Mouse (Mus musculus) kidney, adult 2 months (tissue): ENCODE data around the gene Hhipl2. TPM values are rescaled to one million over a fixed set of nuclear protein-coding genes. Genes with fewer than 3 reads are reported as not detected.
"Not testable (repeated sequence)": the region's sequence is repeated elsewhere in the genome, so short reads cannot be mapped to it uniquely, and the experiment has no call there.

Experiments used
- DNase-seq: peaks from one replicate; pipeline ENCODE4 v3.0.0; 2021
- H3K27ac ChIP-seq: fragments of 200-500 bp; 2 replicates; pipeline ENCODE4 v1.5.1; 2012; ENCODE audit warnings: low read depth, low read length, control low read depth, inconsistent platforms; ENCODE audit not compliant: insufficient read depth
- H3K27me3 ChIP-seq: fragments of 200-500 bp; replicated peaks from 2 replicates; pipeline ENCODE4 v1.6.1; 2012; ENCODE audit warnings: mild to moderate bottlenecking, moderate library complexity, low read length, inconsistent platforms; ENCODE audit not compliant: control insufficient read depth, insufficient read depth
- H3K36me3 ChIP-seq: fragments of 200-500 bp; 2 replicates; pipeline ENCODE4 v1.6.1; 2012; ENCODE audit warnings: mild to moderate bottlenecking, moderate library complexity, low read length, inconsistent platforms; ENCODE audit not compliant: control insufficient read depth, insufficient read depth
- H3K4me1 ChIP-seq: fragments of 200-500 bp; 2 replicates; pipeline ENCODE4 v1.6.1; 2011; ENCODE audit warnings: low read length; ENCODE audit not compliant: control insufficient read depth, insufficient read depth
- H3K4me3 ChIP-seq: fragments of 200-500 bp; 2 replicates; pipeline ENCODE4 v1.5.1; 2011; ENCODE audit warnings: mild to moderate bottlenecking, low read depth, low read length, control low read depth; ENCODE audit not compliant: insufficient read depth
- CTCF ChIP-seq: fragments of 200-500 bp; conservative IDR thresholded peaks from 2 replicates; pipeline ENCODE4 v1.5.1; 2011; ENCODE audit warnings: low read depth, mild to moderate bottlenecking, control low read depth, low read length, moderate library complexity, mixed read lengths; ENCODE audit not compliant: insufficient read depth, insufficient read length
- POLR2A ChIP-seq: fragments of 200-500 bp; IDR thresholded peaks from one replicate; pipeline ENCODE4 v1.6.1; 2011; ENCODE audit warnings: low read depth, low read length, control low read depth
- WGBS: fragments of 180-500 bp; shearing (Covaris S2); methylation state at CpG from one replicate; pipeline ENCODE4 v1.1.7; 2018; 5-methylcytosine and 5-hydroxymethylcytosine counted together
- polyA plus RNA-seq: library from polyadenylated mRNA; depleted of rRNA; stranded (reverse); fragments of >200 nt; gene quantifications from 2 replicates; pipeline ENCODE4 v1.2.3, GENCODE M21; 2012; rRNA removed

Hhipl2 gene
- 0.16 and 0.98 TPM in 2 replicates for polyA plus RNA-seq

DNA sequence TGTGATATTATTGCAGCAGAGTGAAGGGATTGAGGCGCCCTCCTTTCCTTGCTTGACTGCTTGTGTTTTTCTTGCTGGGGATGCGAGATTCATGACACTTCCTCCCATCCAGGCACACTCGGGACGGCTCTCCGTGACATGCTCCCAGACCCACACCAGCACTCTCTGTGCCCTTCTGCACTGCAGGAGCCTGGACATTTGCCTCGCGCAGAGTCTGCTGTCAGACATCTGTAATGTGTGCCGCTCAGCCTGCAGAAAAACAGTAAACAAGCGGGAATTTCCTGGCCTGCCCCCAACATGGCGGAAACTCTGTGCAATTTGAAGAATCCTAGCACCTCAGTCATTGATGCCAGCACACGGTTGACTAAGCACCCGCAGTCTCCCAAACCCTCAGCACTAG is at the start of gene Hhipl2:
Gene Hhipl2 (plus strand): TSS at position 343 of the 400 bp plus-strand sequence.
- H3K27ac ChIP-seq: no peak within 1 kb of the TSS
- DNase-seq: no peak
- no peaks in the 10 kb centered on the region for H3K4me1 ChIP-seq

DNA sequence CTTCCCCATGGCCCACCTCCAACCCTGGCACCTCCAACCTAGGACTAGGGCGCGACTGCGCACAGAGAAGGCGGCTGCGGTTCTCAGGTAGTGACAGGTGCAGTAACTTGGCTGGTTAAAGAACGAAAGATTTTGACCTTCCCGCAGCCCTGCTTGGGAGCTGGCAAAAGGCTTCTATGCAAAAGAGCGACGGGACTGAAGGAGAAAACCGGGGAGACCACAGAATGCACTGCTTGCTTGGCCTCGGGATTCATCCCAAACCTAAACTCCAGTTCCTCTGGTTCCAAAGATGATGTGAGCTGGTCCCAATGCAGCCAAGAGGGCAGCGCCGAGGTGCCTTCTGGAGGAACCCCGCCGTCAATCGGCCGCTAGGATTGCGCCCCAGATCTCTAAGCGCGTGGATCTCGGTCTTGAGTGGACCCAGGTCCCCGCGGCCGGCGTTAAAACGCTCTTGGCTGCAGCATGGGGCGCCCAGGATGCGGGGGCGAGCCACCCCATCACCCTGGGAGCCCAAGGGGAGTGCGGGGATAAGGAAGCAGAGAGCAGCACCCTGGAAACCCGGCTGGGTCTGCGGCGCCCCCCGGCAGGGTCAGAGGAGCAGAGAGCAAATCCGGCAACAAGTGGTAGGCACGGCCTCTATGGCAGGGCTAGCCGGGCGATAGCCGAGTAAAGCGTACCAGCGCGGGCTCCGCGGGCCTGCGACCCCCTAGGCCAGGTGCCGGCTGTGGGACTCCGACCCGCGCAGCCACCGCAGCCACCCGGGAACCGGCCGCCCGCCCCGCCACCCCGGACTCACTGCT is 49.2 kb upstream of the Hhipl2 start:
- Histone ChIP-seq H3K4me3 (peak overlapping the region; percentile 91), H3K27me3 (no peaks in the 10 kb centered on the region), H3K27ac (peak overlapping the region; percentile 37; the same call in 1 of the 2 replicates), H3K36me3 (peaks cover 2% of the 10 kb centered on the region), H3K4me1 (peaks cover 5% of the 10 kb centered on the region; the same call in 1 of the 2 replicates)
- WGBS: 1% methylated on average over 55 of the region's 56 CpGs
- peak; percentile 16 for DNase-seq
- no peak for TF ChIP-seq POLR2A
- no peak for TF ChIP-seq CTCF

More for the DNA sequence above, at the start of gene Hhipl2:
- 28% methylated on average over 12 of the region's 12 CpGs for WGBS
- H3K36me3 ChIP-seq: no peaks in the 10 kb centered on the region
- H3K27me3 ChIP-seq: no peaks in the 10 kb centered on the region
- no peak for TF ChIP-seq POLR2A
- TF ChIP-seq CTCF: no peak
- no peak within 1 kb of the TSS for H3K4me3 ChIP-seq

DNA sequence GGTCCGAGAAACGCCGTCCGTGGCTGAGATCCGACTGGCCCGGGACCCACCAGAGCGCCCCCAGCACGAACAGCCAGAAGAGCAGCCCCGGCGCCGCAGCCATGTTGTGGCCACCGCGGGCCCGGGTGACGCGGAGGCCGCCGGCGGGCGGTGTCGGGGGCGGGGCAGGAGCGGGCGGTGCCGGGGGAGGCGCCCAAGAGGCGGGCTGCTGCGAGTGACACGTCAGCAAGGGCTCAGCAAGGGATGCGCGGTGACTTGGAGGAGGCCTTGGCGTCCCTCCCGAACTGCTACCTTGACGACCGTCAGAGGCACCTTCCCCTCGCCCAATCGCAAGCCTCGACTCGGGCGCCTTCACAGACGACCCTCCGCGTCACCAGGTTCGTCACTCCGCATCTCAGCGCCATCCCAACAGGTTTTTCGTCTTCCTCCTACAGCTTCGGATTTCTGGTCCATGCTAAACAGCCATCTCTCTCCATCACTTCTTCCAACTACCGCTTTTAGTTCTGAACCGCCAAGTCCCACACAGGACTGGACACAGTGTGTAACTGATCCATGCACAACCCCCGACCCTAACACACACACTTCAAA is 48.5 kb upstream of the Hhipl2 start, which contains the start of gene Mia3:
Gene Mia3 (minus strand): TSS at position 127 of the 588 bp plus-strand sequence.
- Histone ChIP-seq H3K27me3 (no peaks in the 10 kb centered on the region), H3K4me3 (peak within 1 kb of the TSS; percentile 91), H3K36me3 (no peaks in the 10 kb centered on the region; the same call in 1 of the 2 replicates), H3K27ac (peak within 1 kb of the TSS; percentile 37), H3K4me1 (peaks cover 5% of the 10 kb centered on the region; the same call in 1 of the 2 replicates)
- WGBS: 2% methylated on average over 51 of the region's 51 CpGs
- no peak for TF ChIP-seq CTCF
- TF ChIP-seq POLR2A: peak; percentile 34
- DNase-seq: peak; percentile 97

DNA sequence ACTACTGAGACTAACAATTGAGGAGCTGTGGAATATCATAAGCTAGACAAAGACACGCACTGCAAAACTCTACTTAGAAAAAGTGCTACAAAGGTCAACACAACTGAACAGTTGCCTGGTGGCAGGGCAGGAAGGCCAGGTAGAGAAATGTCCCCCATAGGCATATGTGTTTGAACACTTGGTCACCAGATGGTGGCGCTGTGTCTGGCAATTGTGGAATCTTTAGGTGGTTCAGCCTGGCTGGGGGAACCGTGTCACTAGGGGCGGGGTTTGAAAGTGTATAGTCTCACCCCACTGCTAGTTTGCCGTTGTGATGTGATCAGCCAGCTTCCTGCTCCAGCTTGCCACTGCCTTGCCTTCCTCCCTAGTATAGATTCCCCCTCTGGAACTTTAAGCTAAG is 43.3 kb upstream of the Hhipl2 start:
- Histone ChIP-seq H3K27ac (no peak overlapping the region), H3K36me3 (no peaks in the 10 kb centered on the region), H3K4me1 (no peaks in the 10 kb centered on the region; the same call in 1 of the 2 replicates), H3K27me3 (no peaks in the 10 kb centered on the region), H3K4me3 (no peak overlapping the region)
- no peak for TF ChIP-seq CTCF
- no peak for TF ChIP-seq POLR2A
- DNase-seq: no peak
- WGBS: 85% methylated on average over 5 of the region's 5 CpGs

DNA sequence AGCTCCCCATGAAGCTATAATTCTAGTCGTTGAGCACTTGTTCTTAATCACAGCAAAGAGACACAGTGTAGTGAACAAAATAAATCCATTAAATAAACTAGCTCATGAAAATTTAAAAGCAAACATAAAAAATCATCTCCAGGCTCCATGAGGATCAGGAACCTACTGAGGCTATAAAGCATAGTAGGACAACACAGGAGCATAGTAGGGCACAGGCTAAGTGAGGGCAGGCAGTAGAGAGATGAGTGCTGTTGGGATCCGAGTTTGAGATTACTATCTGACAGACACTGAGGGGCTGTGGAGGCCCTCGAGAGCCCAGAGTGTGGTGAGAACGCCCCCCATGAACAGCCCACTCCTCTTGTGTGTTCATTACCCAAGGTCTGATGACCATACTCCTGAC is 41.0 kb upstream of the Hhipl2 start:
- no peak overlapping the region for H3K27ac ChIP-seq
- no peak for DNase-seq
- no peaks in the 10 kb centered on the region for H3K4me1 ChIP-seq
- no peaks in the 10 kb centered on the region for H3K27me3 ChIP-seq
- TF ChIP-seq CTCF (no peak), POLR2A (no peak)
- H3K4me3 ChIP-seq: no peak overlapping the region
- WGBS: 79% methylated on average over 4 of the region's 4 CpGs
- H3K36me3 ChIP-seq: no peaks in the 10 kb centered on the region

DNA sequence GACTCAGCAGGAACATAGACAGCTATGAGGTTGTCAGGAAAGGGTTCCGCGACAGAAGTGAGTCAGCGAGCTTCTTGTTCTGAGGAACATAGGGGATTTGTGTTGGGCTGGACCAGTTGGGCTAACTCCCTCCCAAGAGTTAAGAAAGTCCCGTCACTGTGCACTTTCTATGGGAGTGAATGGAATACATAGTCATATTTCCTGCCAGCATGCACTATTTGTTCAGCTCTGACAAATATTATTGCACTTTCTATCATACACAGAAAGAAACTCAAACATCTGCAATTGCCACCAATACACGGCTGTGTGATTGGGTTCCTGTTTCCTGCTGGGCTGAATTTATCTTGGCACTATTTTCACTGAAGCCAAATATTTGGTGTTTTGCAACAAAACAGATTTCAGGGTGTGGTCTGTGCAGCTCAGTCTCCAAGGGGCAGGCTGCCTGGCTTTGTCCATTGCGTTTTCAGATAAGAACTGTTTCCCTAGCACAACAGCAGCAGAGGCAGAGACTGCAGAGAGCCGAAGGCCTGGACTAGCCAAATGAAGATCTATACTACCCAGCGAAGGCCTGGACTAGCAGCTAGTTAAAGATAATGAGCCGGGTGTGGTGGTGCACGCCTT is 39.6 kb upstream of the Hhipl2 start:
- no peaks in the 10 kb centered on the region for H3K4me1 ChIP-seq
- H3K36me3 ChIP-seq: no peaks in the 10 kb centered on the region
- no peaks in the 10 kb centered on the region for H3K27me3 ChIP-seq
- TF ChIP-seq CTCF (no peak), POLR2A (no peak)
- peak overlapping the region; percentile 41; the same call in 1 of the 2 replicates for H3K27ac ChIP-seq
- peak; percentile 26 for DNase-seq
- no peak overlapping the region for H3K4me3 ChIP-seq
- whole genome bisulfite sequencing: 72% methylated on average over 10 of the region's 10 CpGs

DNA sequence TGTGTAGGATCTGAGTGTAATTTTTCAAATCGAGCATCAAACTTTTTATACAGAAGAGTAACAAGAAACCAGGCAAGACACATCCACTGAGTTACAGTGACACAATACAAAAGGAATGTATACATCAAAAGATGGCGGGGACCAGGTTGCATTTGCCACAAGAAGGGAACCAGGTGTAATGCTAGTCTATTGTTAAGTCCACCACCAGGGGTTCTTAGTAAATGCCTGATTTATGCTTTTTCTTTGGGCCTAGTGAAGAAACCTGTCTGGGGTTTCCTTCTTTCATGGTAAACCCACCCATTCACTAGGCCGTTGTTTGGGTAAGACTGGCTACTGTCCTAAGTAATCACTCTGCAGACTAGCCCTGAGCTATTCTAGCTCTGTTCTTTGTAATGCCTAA is 38.6 kb upstream of the Hhipl2 start:
- not testable (repeated sequence) for H3K4me1 ChIP-seq, H3K36me3 ChIP-seq, DNase-seq, H3K27ac ChIP-seq, H3K27me3 ChIP-seq, H3K4me3 ChIP-seq
- WGBS: 94% methylated on average over 3 of the region's 3 CpGs
